Mouse (Mus musculus): ENCODE measurements around the gene Olfr90.

GRCm38 (mm10) chr17:37063686-37064495, 24.4 kb downstream of the Olfr90 start:
- no peak for TF ChIP-seq POLR2A (IDR thresholded peaks at IDR 0.05; ENCODE audit: low read depth, low read length)
- no peak for TF ChIP-seq CTCF (IDR thresholded peaks at IDR 0.05; ENCODE audit: borderline replicate concordance, insufficient read depth, low read length)
